Mouse (Mus musculus) neural tube, embryonic 15.5 days (tissue): ENCODE data around the gene Olfr1291-ps1. TPM values are rescaled to one million over a fixed set of nuclear protein-coding genes. Genes with fewer than 3 reads are reported as not detected.

Source experiments
- ATAC-seq: fragments of 200-750 bp; cut with Nextera tagmentation; 2 replicates; pipeline ENCODE4 v1.8.0; 2017; ENCODE audit warnings: mild to moderate bottlenecking, moderate TSS enrichment, moderate library complexity; ENCODE audit not compliant: low FRiP score
- H3K27ac ChIP-seq: fragments of 300-500 bp; sonication (generic); replicated peaks from 2 replicates; pipeline ENCODE4 v1.5.1; 2015; ENCODE audit warnings: mild to moderate bottlenecking, inconsistent platforms
- H3K27me3 ChIP-seq: fragments of 300-500 bp; sonication (generic); replicated peaks from 2 replicates; pipeline ENCODE4 v1.6.1; 2015; ENCODE audit warnings: inconsistent platforms
- H3K36me3 ChIP-seq: fragments of 300-500 bp; sonication (generic); 2 replicates; pipeline ENCODE4 v1.6.1; 2015; ENCODE audit warnings: inconsistent platforms
- H3K4me1 ChIP-seq: fragments of 300-500 bp; sonication (generic); 2 replicates; pipeline ENCODE4 v1.6.1; 2015; ENCODE audit warnings: inconsistent platforms
- H3K4me2 ChIP-seq: fragments of 300-500 bp; sonication (generic); 2 replicates; pipeline ENCODE4 v1.6.1; 2015; ENCODE audit warnings: inconsistent platforms, mild to moderate bottlenecking, moderate library complexity
- H3K4me3 ChIP-seq: fragments of 300-500 bp; sonication (generic); replicated peaks from 2 replicates; pipeline ENCODE4 v1.5.1; 2015; ENCODE audit warnings: mild to moderate bottlenecking, inconsistent platforms
- H3K9ac ChIP-seq: fragments of 300-500 bp; sonication (generic); replicated peaks from 2 replicates; pipeline ENCODE4 v1.6.1; 2015; ENCODE audit warnings: mild to moderate bottlenecking, inconsistent platforms
- H3K9me3 ChIP-seq: fragments of 300-500 bp; sonication (generic); replicated peaks from 2 replicates; pipeline ENCODE4 v1.6.1; 2016; ENCODE audit warnings: inconsistent platforms
- WGBS: fragments of 180-500 bp; shearing (Covaris S2); methylation state at CpG from one replicate; pipeline ENCODE4 v1.1.7; 2015; ENCODE audit warnings: mixed read lengths; 5-methylcytosine and 5-hydroxymethylcytosine counted together
- polyA plus RNA-seq: library from polyadenylated mRNA; unstranded; fragments of >200 nt; fragmentation: Nextera tagmentation; extraction: Ambion mirVana; gene quantifications from 2 replicates; pipeline ENCODE4 v1.2.1, GENCODE M21; 2015

Olfr1291-ps1 gene
- not detected in 2 replicates for polyA plus RNA-seq

- Histone ChIP-seq H3K36me3 (no peaks in the 10 kb centered on the region), H3K27me3 (no peaks in the 10 kb centered on the region), H3K4me2 (no peak within 1 kb of the TSS), H3K4me3 (no peak within 1 kb of the TSS), H3K9ac (no peak within 1 kb of the TSS), H3K27ac (no peak within 1 kb of the TSS), H3K9me3 (no peaks in the 10 kb centered on the region), H3K4me1 (no peaks in the 10 kb centered on the region)
- ATAC-seq: no peak
- 91% methylated on average over 3 of the region's 3 CpGs for WGBS
These were observed at the start of gene Olfr1291-ps1 for GRCm38 (mm10) chr2:111496880-111497279. TSS of gene Olfr1291-ps1 (plus strand) at chr2:111497180.

GRCm38 (mm10) chr2:111448842-111449241, 48.1 kb upstream of the Olfr1291-ps1 start, which contains the start of gene Olfr1287:
TSS of gene Olfr1287 (plus strand) at chr2:111449142.
- 66% methylated on average over 1 of the region's 1 CpGs for WGBS
- H3K9me3 ChIP-seq: no peaks in the 10 kb centered on the region
- no peak within 1 kb of the TSS for H3K9ac ChIP-seq
- no peak within 1 kb of the TSS for H3K4me3 ChIP-seq
- no peaks in the 10 kb centered on the region for H3K27me3 ChIP-seq
- no peaks in the 10 kb centered on the region for H3K4me1 ChIP-seq
- no peaks in the 10 kb centered on the region for H3K36me3 ChIP-seq
- no peak for ATAC-seq
- no peak within 1 kb of the TSS for H3K4me2 ChIP-seq
- no peak within 1 kb of the TSS for H3K27ac ChIP-seq

GRCm38 (mm10) chr2:111473801-111474200, 23.2 kb upstream of the Olfr1291-ps1 start, which contains the start of gene Olfr1288:
TSS of gene Olfr1288 (plus strand) at chr2:111474101.
- H3K4me2 ChIP-seq: no peak within 1 kb of the TSS
- no peak for ATAC-seq
- no peaks in the 10 kb centered on the region for H3K27me3 ChIP-seq
- 94% methylated on average over 1 of the region's 1 CpGs for WGBS
- no peak within 1 kb of the TSS for H3K9ac ChIP-seq
- no peaks in the 10 kb centered on the region for H3K9me3 ChIP-seq
- H3K4me3 ChIP-seq: no peak within 1 kb of the TSS
- H3K36me3 ChIP-seq: no peaks in the 10 kb centered on the region
- no peaks in the 10 kb centered on the region for H3K4me1 ChIP-seq
- H3K27ac ChIP-seq: no peak within 1 kb of the TSS

- Histone ChIP-seq H3K27me3 (no peaks in the 10 kb centered on the region), H3K27ac (no peak within 1 kb of the TSS), H3K9me3 (no peaks in the 10 kb centered on the region), H3K9ac (no peak within 1 kb of the TSS), H3K4me2 (no peak within 1 kb of the TSS), H3K4me3 (no peak within 1 kb of the TSS), H3K36me3 (no peaks in the 10 kb centered on the region), H3K4me1 (no peaks in the 10 kb centered on the region)
- no peak for ATAC-seq
- 80% methylated on average over 1 of the region's 1 CpGs for WGBS
These were observed 16.5 kb upstream of the Olfr1291-ps1 start, which contains the start of gene Olfr1289 for GRCm38 (mm10) chr2:111480519-111480918. TSS of gene Olfr1289 (plus strand) at chr2:111480819.

- no peak for ATAC-seq
- Histone ChIP-seq H3K9me3 (no peaks in the 10 kb centered on the region), H3K36me3 (no peaks in the 10 kb centered on the region), H3K4me1 (no peaks in the 10 kb centered on the region), H3K4me3 (no peak within 1 kb of the TSS), H3K9ac (no peak within 1 kb of the TSS), H3K4me2 (no peak within 1 kb of the TSS), H3K27me3 (no peaks in the 10 kb centered on the region), H3K27ac (no peak within 1 kb of the TSS)
- 87% methylated on average over 5 of the region's 5 CpGs for WGBS
These were observed 3.3 kb upstream of the Olfr1291-ps1 start, which contains the start of gene Olfr1290 for GRCm38 (mm10) chr2:111493729-111494128. TSS of gene Olfr1290 (minus strand) at chr2:111493829.

GRCm38 (mm10) chr2:111517451-111517850, 20.5 kb downstream of the Olfr1291-ps1 start:
- H3K27ac ChIP-seq: no peak overlapping the region
- H3K36me3 ChIP-seq: no peaks in the 10 kb centered on the region
- H3K9ac ChIP-seq: no peak overlapping the region
- H3K4me3 ChIP-seq: no peak overlapping the region
- WGBS: 90% methylated on average over 10 of the region's 10 CpGs
- no peak overlapping the region for H3K4me2 ChIP-seq
- no peak for ATAC-seq
- no peaks in the 10 kb centered on the region for H3K27me3 ChIP-seq
- 0 out of 2 replicates have a peak, but pooled peaks cover 3% of the 10 kb centered on the region for H3K9me3 ChIP-seq
- H3K4me1 ChIP-seq: no peaks in the 10 kb centered on the region

GRCm38 (mm10) chr2:111524903-111525302, 27.9 kb downstream of the Olfr1291-ps1 start, which contains the start of gene Olfr1293-ps:
TSS of gene Olfr1293-ps (plus strand) at chr2:111525203.
- no peak for ATAC-seq
- Histone ChIP-seq H3K4me3 (no peak within 1 kb of the TSS), H3K27ac (no peak within 1 kb of the TSS), H3K4me2 (no peak within 1 kb of the TSS), H3K27me3 (no peaks in the 10 kb centered on the region), H3K4me1 (no peaks in the 10 kb centered on the region), H3K9me3 (no peaks in the 10 kb centered on the region), H3K36me3 (no peaks in the 10 kb centered on the region), H3K9ac (no peak within 1 kb of the TSS)
- 81% methylated on average over 1 of the region's 1 CpGs for WGBS

GRCm38 (mm10) chr2:111540191-111540590, 43.2 kb downstream of the Olfr1291-ps1 start, which contains the start of gene Olfr1294:
TSS of gene Olfr1294 (minus strand) at chr2:111540291.
- no peak within 1 kb of the TSS for H3K4me2 ChIP-seq
- H3K4me3 ChIP-seq: no peak within 1 kb of the TSS
- no peak within 1 kb of the TSS for H3K9ac ChIP-seq
- H3K27me3 ChIP-seq: no peaks in the 10 kb centered on the region
- 62% methylated on average over 1 of the region's 1 CpGs for WGBS
- no peak for ATAC-seq
- no peaks in the 10 kb centered on the region for H3K4me1 ChIP-seq
- no peaks in the 10 kb centered on the region for H3K36me3 ChIP-seq
- no peak within 1 kb of the TSS for H3K27ac ChIP-seq
- H3K9me3 ChIP-seq: no peaks in the 10 kb centered on the region

Other genes starting within 250 kb of the Olfr1291-ps1 start
- not detected in 2 replicates for gene Olfr1276, start 242.7 kb upstream of the Olfr1291-ps1 start, polyA plus RNA-seq
- gene Olfr1277, start 223.1 kb upstream of the Olfr1291-ps1 start, polyA plus RNA-seq: not detected in 2 replicates
- not detected in 2 replicates for gene Olfr1278, start 207.0 kb upstream of the Olfr1291-ps1 start, polyA plus RNA-seq
- not detected in 2 replicates for gene Olfr1279, start 196.5 kb upstream of the Olfr1291-ps1 start, polyA plus RNA-seq
- gene Olfr1280, start 183.2 kb upstream of the Olfr1291-ps1 start, polyA plus RNA-seq: not detected in 2 replicates
- gene Olfr1281, start 170.7 kb upstream of the Olfr1291-ps1 start, polyA plus RNA-seq: not detected in 2 replicates
- not detected in 2 replicates for gene Olfr1282, start 161.1 kb upstream of the Olfr1291-ps1 start, polyA plus RNA-seq
- gene Olfr1283, start 130.4 kb upstream of the Olfr1291-ps1 start, polyA plus RNA-seq: not detected in 2 replicates
- gene Olfr1284, start 121.7 kb upstream of the Olfr1291-ps1 start, polyA plus RNA-seq: not detected in 2 replicates
- not detected in 2 replicates for gene Olfr1286, start 74.1 kb upstream of the Olfr1291-ps1 start, polyA plus RNA-seq
- not detected in 2 replicates for gene Olfr1287, start 48.0 kb upstream of the Olfr1291-ps1 start, polyA plus RNA-seq
- not detected in 2 replicates for gene Olfr1288, start 23.1 kb upstream of the Olfr1291-ps1 start, polyA plus RNA-seq
- gene Olfr1289, start 16.4 kb upstream of the Olfr1291-ps1 start, polyA plus RNA-seq: not detected in 2 replicates
- gene Olfr1290, start 3.4 kb upstream of the Olfr1291-ps1 start, polyA plus RNA-seq: not detected in 2 replicates
- gene Olfr1293-ps, start 28.0 kb downstream of the Olfr1291-ps1 start, polyA plus RNA-seq: not detected in 2 replicates
- gene Olfr1294, start 43.1 kb downstream of the Olfr1291-ps1 start, polyA plus RNA-seq: not detected in 2 replicates
- not detected in 2 replicates for gene Olfr1295, start 72.5 kb downstream of the Olfr1291-ps1 start, polyA plus RNA-seq
- not detected in 2 replicates for gene Olfr1297, start 129.3 kb downstream of the Olfr1291-ps1 start, polyA plus RNA-seq
- not detected in 2 replicates for gene Olfr1298, start 152.0 kb downstream of the Olfr1291-ps1 start, polyA plus RNA-seq
- gene Olfr1299, start 164.2 kb downstream of the Olfr1291-ps1 start, polyA plus RNA-seq: not detected in 2 replicates